Mouse (Mus musculus): ENCODE measurements around the gene Rps27a. TPM values are rescaled to one million over a fixed set of nuclear protein-coding genes. Genes with fewer than 3 reads are reported as not detected.
A peak's percentile ranks its signal among the peaks of the same experiment; 100 is the strongest.
"Not testable (repeated sequence)": the region's sequence is repeated elsewhere in the genome, so short reads cannot be mapped to it uniquely, and the experiment has no call there.

The Rps27a gene
- polyA plus RNA-seq (2012; rRNA removed) = 566 and 666 TPM in 2 replicates

DNA sequence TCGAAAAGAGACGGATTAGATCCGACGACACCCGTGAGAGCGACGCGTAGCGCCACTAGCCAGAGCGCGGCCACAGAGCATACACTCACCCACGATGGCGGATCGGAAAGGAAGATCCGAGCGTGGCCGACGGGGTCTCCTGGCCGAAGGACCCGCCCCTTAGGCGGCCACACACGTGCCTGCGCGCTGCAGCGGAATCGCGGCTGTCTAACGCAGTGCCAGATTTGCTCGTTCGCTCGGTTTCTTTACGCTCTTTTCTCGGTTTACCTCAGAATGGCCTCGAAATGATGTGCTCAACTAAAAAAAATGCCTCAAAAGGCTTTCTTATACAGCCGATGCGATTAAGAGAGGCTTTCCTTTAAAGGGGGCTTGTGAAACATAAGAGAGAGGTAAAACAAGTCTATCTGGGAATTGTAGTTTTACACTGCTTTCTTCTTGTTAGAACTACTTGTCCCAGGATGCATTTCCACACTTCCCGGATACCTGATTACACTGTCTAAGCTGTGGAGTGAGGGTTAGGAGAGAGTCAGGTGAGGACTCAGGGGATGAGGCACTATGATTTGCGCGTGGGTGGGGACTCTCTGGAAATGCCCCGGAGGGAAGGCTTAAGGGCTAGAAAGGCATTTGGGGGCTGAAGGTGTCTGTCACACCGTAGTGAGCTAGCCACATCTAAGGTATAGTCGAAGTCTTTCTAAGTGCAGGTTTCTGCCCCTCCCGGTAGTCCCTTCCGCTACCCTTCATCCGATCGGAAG lies at the start of gene Rps27a, which contains the start of gene Clhc1:
Gene Rps27a (minus strand): TSS at position 358 of the 752 bp plus-strand sequence.
Gene Clhc1 (plus strand): TSS at position 199 of the 752 bp plus-strand sequence.
- DNase-seq (ENCODE audit: extremely low spot score in 1 of 2, low spot score in 1 of 2) = peak; percentile 80 to 94

DNA sequence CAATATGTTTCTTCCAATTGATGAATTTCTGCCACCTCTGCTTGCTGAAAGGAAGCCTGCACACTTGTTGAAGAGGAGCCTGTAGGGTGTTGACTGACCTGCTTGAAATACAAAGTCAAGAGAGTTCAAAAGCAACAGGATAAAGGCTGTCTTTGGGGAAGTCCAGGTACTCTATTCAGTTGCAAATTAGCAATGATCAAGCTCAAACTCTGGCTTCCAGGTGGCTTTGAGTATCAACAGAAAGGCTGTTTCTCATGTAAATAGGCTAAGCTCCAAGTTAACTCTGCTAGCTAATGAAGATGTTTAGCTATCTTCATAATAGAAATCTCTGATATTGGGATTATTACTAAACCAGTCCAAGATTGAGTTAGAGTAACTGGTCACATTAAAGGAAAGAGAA lies 49.2 kb upstream of the Rps27a start:
- no peak for DNase-seq (ENCODE audit: extremely low spot score in 1 of 2, low spot score in 1 of 2)

GRCm38 (mm10) chr11:29595217-29595616 lies 47.3 kb upstream of the Rps27a start:
- DNase-seq (ENCODE audit: extremely low spot score in 1 of 2, low spot score in 1 of 2) = no peak

GRCm38 (mm10) chr11:29579610-29580009 lies 31.7 kb upstream of the Rps27a start:
- peak in 1 of 2 experiments; percentile 5 for DNase-seq (ENCODE audit: extremely low spot score in 1 of 2, low spot score in 1 of 2)

DNA sequence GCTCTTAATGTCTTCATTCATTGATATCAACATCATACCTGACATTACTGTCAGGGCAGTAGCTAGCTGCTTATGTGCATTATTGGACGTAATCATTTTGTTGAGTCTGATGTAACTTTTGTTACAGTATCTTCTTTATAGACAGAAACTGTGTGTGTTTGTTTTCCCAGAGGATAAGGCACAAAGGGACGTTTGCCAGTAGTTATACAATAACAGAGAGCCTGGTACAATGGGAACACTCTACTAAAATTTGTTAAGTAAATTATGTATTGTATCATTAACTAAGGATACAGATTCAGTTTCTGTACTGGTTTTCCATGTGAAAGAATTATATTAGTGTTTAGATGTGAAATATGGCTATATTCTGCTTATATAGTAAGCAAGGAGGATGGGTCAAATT lies 24.7 kb upstream of the Rps27a start:
- no peak for DNase-seq (ENCODE audit: extremely low spot score in 1 of 2, low spot score in 1 of 2)

- no peak for DNase-seq (ENCODE audit: extremely low spot score in 1 of 2, low spot score in 1 of 2)
These were observed 23.6 kb upstream of the Rps27a start for GRCm38 (mm10) chr11:29571536-29571935.

DNA sequence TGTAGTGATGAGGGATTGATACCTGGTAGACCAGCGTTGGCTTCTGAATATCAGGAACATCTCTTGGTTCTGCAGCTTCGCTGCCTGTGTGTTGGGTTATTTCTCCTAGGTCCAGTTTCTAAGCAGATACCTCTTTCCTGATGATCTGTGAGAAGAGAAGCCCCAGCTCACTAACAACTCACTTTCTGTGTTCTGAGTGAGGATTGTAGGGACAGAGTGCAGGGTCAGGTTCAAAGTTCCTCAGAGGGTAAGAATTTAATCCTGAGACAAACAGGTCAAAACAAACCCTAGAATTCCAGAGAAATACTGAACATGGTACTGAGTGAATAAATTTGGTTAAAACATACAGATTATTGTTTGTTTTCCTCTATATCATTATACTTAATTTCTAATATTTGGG lies 15.5 kb upstream of the Rps27a start:
- DNase-seq (ENCODE audit: extremely low spot score in 1 of 2, low spot score in 1 of 2) = no peak

DNA sequence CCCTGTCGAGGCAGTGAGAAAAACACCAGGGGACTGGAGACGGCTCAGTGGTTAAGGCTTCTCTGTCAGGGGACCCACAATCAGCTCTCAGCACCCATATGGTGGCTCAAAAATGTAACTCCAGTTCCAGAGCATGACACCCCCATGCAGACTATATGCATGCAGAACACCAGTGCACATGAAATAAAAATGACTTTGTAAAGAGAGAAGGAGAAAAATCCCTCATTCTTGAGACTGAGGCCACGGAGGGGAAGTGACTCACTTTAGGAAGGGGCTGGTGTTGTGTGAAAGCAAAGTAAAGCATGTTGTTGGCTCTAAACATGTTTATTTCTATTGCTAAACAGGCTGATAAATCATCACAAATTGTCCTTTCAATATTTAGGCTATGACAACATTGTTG lies 13.1 kb upstream of the Rps27a start:
- DNase-seq (ENCODE audit: extremely low spot score in 1 of 2, low spot score in 1 of 2) = no peak

- no peak for DNase-seq (ENCODE audit: extremely low spot score in 1 of 2, low spot score in 1 of 2)
These were observed 12.5 kb upstream of the Rps27a start for GRCm38 (mm10) chr11:29560452-29560851.

DNA sequence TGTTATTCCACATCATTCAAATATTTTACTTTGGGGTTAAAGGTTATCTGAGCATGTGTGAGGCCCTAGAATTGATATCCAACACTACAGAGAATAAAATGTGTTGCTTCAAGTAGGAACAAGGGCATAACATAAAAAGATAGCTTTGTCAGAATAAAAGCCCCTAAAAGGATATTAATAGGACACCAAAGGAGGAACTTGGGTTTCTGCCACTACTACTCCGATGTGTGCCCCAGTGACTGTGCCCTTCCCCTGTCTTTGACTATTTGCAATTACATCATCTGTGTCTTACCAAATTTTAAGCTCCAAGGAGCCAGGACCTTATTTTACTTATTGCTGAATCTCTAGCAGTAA lies 1.5 kb upstream of the Rps27a start:
- no peak for DNase-seq (ENCODE audit: extremely low spot score in 1 of 2, low spot score in 1 of 2)

- no peak for DNase-seq (ENCODE audit: extremely low spot score in 1 of 2, low spot score in 1 of 2)
These were observed 855 bp upstream of the Rps27a start for GRCm38 (mm10) chr11:29548504-29549424.

DNA sequence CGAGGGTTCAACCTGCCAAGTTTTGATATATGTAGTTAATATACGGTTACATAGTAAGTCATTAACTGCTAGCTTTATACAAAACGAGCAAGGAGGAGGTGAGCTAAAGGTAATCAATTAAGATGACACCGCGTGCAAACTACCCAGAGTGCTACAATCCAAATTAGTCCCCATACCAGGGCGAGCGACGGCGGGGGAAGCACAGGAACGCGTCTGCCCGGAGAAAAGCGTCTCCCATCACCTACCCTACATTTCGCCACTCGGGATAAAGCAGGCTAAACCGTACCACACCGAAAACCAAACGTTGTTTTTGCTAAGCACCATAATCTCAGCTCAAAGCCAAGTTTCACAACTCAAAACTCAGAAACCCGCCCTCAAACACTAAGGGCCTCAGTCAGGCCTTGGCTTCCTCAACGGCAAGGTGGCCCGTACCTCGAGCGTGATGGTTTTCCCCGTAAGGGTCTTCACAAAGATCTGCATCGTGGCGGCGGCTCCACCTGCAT lies 609 bp downstream of the Rps27a start:
- no peak for DNase-seq (ENCODE audit: extremely low spot score in 1 of 2, low spot score in 1 of 2)

DNA sequence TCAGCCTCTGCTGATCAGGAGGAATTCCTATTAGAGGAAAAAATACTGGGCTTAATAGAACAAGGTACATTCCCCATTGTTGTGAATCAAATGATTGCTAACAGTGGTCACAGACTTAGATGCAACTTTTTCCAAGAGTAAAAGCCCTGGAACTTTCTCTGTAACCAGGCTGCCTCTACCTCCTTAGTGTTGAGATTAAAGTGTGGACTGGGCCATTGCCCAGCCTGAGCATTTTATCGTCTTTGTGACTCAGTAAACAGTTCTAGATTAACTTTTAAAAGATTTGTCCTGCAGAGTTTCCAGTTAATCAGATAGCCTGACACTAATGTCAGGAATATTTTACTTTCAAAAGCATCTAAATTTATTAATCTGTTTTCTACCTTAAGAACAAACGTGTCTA lies 1.1 kb downstream of the Rps27a start:
- DNase-seq (ENCODE audit: extremely low spot score in 1 of 2, low spot score in 1 of 2) = no peak

- DNase-seq (ENCODE audit: extremely low spot score in 1 of 2, low spot score in 1 of 2) = not testable (repeated sequence)
These were observed 1.6 kb downstream of the Rps27a start for GRCm38 (mm10) chr11:29546297-29546696.

- DNase-seq (ENCODE audit: extremely low spot score in 1 of 2, low spot score in 1 of 2) = not testable (repeated sequence)
These were observed 2.7 kb downstream of the Rps27a start for GRCm38 (mm10) chr11:29545150-29545752.

- no peak for DNase-seq (ENCODE audit: extremely low spot score in 1 of 2, low spot score in 1 of 2)
These were observed 3.5 kb downstream of the Rps27a start for GRCm38 (mm10) chr11:29544225-29544945.

- DNase-seq (ENCODE audit: extremely low spot score in 1 of 2, low spot score in 1 of 2) = no peak
These were observed 9.7 kb downstream of the Rps27a start for GRCm38 (mm10) chr11:29538201-29538600.

GRCm38 (mm10) chr11:29525988-29526794 lies 21.7 kb downstream of the Rps27a start, which contains the start of gene Mtif2:
Gene Mtif2 (plus strand): TSS chr11:29526408.
- DNase-seq (ENCODE audit: extremely low spot score in 1 of 2, low spot score in 1 of 2) = peak; percentile 54 to 82

GRCm38 (mm10) chr11:29514682-29515412 lies 33.1 kb downstream of the Rps27a start, which contains the start of gene Prorsd1:
Gene Prorsd1 (minus strand): TSS chr11:29515033.
- DNase-seq (ENCODE audit: extremely low spot score in 1 of 2, low spot score in 1 of 2) = peak; percentile 41 to 67

Measured in frontal cortex, adult 2 months (tissue).